Mouse (Mus musculus): ENCODE measurements at regions not wholly inside any gene's neighbourhood (a gene's known extent, or its start where the extent isn't known, plus 50 kb on each side); places are given as distances from the start of the nearest gene placed in this dataset.
A peak's percentile ranks its signal among the peaks of the same experiment; 100 is the strongest.

GRCm38 (mm10) chr6:107237692-107238091 is 291.9 kb upstream of the Lrrn1 start:
- no peak overlapping the region for H3K27ac ChIP-seq
- no peaks in the 10 kb centered on the region for H3K36me3 ChIP-seq
- H3K4me1 ChIP-seq = no peaks in the 10 kb centered on the region
- ATAC-seq (ENCODE audit: low FRiP score, low read depth) = no peak
- no peaks in the 10 kb centered on the region for H3K27me3 ChIP-seq
- 78% methylated on average over 3 of the region's 3 CpGs for WGBS
- H3K4me3 ChIP-seq = no peak overlapping the region
- no peak overlapping the region for H3K4me2 ChIP-seq (replicated peaks)
- H3K9me3 ChIP-seq = no peaks in the 10 kb centered on the region
- no peak overlapping the region for H3K9ac ChIP-seq

GRCm38 (mm10) chr6:107243981-107244380 is 285.6 kb upstream of the Lrrn1 start:
- WGBS = 39% methylated on average over 3 of the region's 3 CpGs
- Histone ChIP-seq H3K36me3 (no peaks in the 10 kb centered on the region), H3K27ac (no peak overlapping the region), H3K4me1 (no peaks in the 10 kb centered on the region), H3K9me3 (no peaks in the 10 kb centered on the region), H3K4me2 (replicated peaks) (no peak overlapping the region), H3K9ac (no peak overlapping the region), H3K27me3 (no peaks in the 10 kb centered on the region), H3K4me3 (no peak overlapping the region)
- ATAC-seq (ENCODE audit: low FRiP score, low read depth) = no peak

- Histone ChIP-seq H3K9ac (no peak overlapping the region), H3K27ac (no peak overlapping the region), H3K4me2 (replicated peaks) (no peak overlapping the region), H3K36me3 (no peaks in the 10 kb centered on the region), H3K9me3 (no peaks in the 10 kb centered on the region), H3K27me3 (no peaks in the 10 kb centered on the region), H3K4me1 (no peaks in the 10 kb centered on the region), H3K4me3 (no peak overlapping the region)
- WGBS = 91% methylated on average over 15 of the region's 15 CpGs
- ATAC-seq (ENCODE audit: low FRiP score, low read depth) = no peak
These were observed 249.2 kb upstream of the Lrrn1 start for GRCm38 (mm10) chr6:107280348-107280747.

GRCm38 (mm10) chr6:107290850-107291249 is 238.7 kb upstream of the Lrrn1 start:
- 69% methylated on average over 3 of the region's 3 CpGs for WGBS
- H3K9me3 ChIP-seq = no peaks in the 10 kb centered on the region
- H3K36me3 ChIP-seq = no peaks in the 10 kb centered on the region
- H3K4me2 ChIP-seq (replicated peaks) = no peak overlapping the region
- no peak overlapping the region for H3K4me3 ChIP-seq
- no peak overlapping the region for H3K9ac ChIP-seq
- no peak overlapping the region for H3K27ac ChIP-seq
- no peaks in the 10 kb centered on the region for H3K4me1 ChIP-seq
- no peaks in the 10 kb centered on the region for H3K27me3 ChIP-seq
- ATAC-seq (ENCODE audit: low FRiP score, low read depth) = no peak

- Histone ChIP-seq H3K36me3 (no peaks in the 10 kb centered on the region), H3K27me3 (no peaks in the 10 kb centered on the region), H3K4me3 (no peak overlapping the region), H3K4me1 (no peaks in the 10 kb centered on the region), H3K9ac (no peak overlapping the region), H3K27ac (no peak overlapping the region), H3K4me2 (replicated peaks) (no peak overlapping the region), H3K9me3 (no peaks in the 10 kb centered on the region)
- 68% methylated on average over 1 of the region's 1 CpGs for WGBS
- no peak for ATAC-seq (ENCODE audit: low FRiP score, low read depth)
These were observed 225.7 kb upstream of the Lrrn1 start for GRCm38 (mm10) chr6:107303676-107304369.

GRCm38 (mm10) chr6:107319565-107319964 is 210.0 kb upstream of the Lrrn1 start:
- Histone ChIP-seq H3K9ac (no peak overlapping the region), H3K36me3 (no peaks in the 10 kb centered on the region), H3K27me3 (no peaks in the 10 kb centered on the region), H3K4me2 (replicated peaks) (no peak overlapping the region), H3K4me1 (no peaks in the 10 kb centered on the region), H3K27ac (no peak overlapping the region), H3K4me3 (no peak overlapping the region), H3K9me3 (no peaks in the 10 kb centered on the region)
- peak; percentile 59; the same call in 1 of the 2 replicates for ATAC-seq (ENCODE audit: low FRiP score, low read depth)
- WGBS = 76% methylated on average over 1 of the region's 1 CpGs

GRCm38 (mm10) chr6:107350503-107350902 is 179.1 kb upstream of the Lrrn1 start:
- 77% methylated on average over 4 of the region's 4 CpGs for WGBS
- no peak overlapping the region for H3K9ac ChIP-seq

GRCm38 (mm10) chr6:107375274-107375673 is 154.3 kb upstream of the Lrrn1 start:
- no peaks in the 10 kb centered on the region for H3K4me1 ChIP-seq
- no peak overlapping the region for H3K9ac ChIP-seq
- H3K4me3 ChIP-seq = no peak overlapping the region
- no peak overlapping the region for H3K27ac ChIP-seq
- no peak for ATAC-seq (ENCODE audit: low FRiP score, low read depth)
- no peaks in the 10 kb centered on the region for H3K36me3 ChIP-seq
- no peaks in the 10 kb centered on the region for H3K9me3 ChIP-seq
- no peak overlapping the region for H3K4me2 ChIP-seq (replicated peaks)
- no peaks in the 10 kb centered on the region for H3K27me3 ChIP-seq

More at GRCm38 (mm10) chr6:107350503-107350902, 179.1 kb upstream of the Lrrn1 start:
- Histone ChIP-seq H3K4me2 (replicated peaks) (no peak overlapping the region), H3K27me3 (no peaks in the 10 kb centered on the region), H3K36me3 (no peaks in the 10 kb centered on the region), H3K27ac (no peak overlapping the region), H3K4me1 (no peaks in the 10 kb centered on the region), H3K4me3 (no peak overlapping the region), H3K9me3 (no peaks in the 10 kb centered on the region)
- no peak for ATAC-seq (ENCODE audit: low FRiP score, low read depth)

GRCm38 (mm10) chr6:107378489-107378888 is 151.1 kb upstream of the Lrrn1 start:
- Histone ChIP-seq H3K4me3 (no peak overlapping the region), H3K9me3 (no peaks in the 10 kb centered on the region), H3K36me3 (no peaks in the 10 kb centered on the region), H3K27me3 (no peaks in the 10 kb centered on the region), H3K9ac (no peak overlapping the region), H3K27ac (no peak overlapping the region), H3K4me2 (replicated peaks) (no peak overlapping the region), H3K4me1 (no peaks in the 10 kb centered on the region)
- no peak for ATAC-seq (ENCODE audit: low FRiP score, low read depth)
- WGBS = 95% methylated on average over 1 of the region's 1 CpGs

- ATAC-seq (ENCODE audit: low FRiP score, low read depth) = no peak
- Histone ChIP-seq H3K9ac (no peak overlapping the region), H3K27me3 (no peaks in the 10 kb centered on the region), H3K4me3 (no peak overlapping the region), H3K27ac (no peak overlapping the region), H3K36me3 (no peaks in the 10 kb centered on the region), H3K4me1 (no peaks in the 10 kb centered on the region), H3K9me3 (no peaks in the 10 kb centered on the region), H3K4me2 (replicated peaks) (no peak overlapping the region)
- 76% methylated on average over 1 of the region's 1 CpGs for WGBS
These were observed 148.9 kb upstream of the Lrrn1 start for GRCm38 (mm10) chr6:107380621-107381020.

- H3K4me1 ChIP-seq = no peaks in the 10 kb centered on the region
- H3K9ac ChIP-seq = no peak overlapping the region
- H3K27me3 ChIP-seq = no peaks in the 10 kb centered on the region
- H3K4me2 ChIP-seq (replicated peaks) = no peak overlapping the region
- H3K36me3 ChIP-seq = no peaks in the 10 kb centered on the region
- ATAC-seq (ENCODE audit: low FRiP score, low read depth) = no peak
- H3K27ac ChIP-seq = no peak overlapping the region
- H3K4me3 ChIP-seq = no peak overlapping the region
- WGBS = 48% methylated on average over 7 of the region's 7 CpGs
- no peaks in the 10 kb centered on the region for H3K9me3 ChIP-seq
These were observed 143.4 kb upstream of the Lrrn1 start for GRCm38 (mm10) chr6:107386094-107386678.

- no peak for ATAC-seq (ENCODE audit: low FRiP score, low read depth)
- no peaks in the 10 kb centered on the region for H3K36me3 ChIP-seq
- 67% methylated on average over 3 of the region's 3 CpGs for WGBS
- H3K9me3 ChIP-seq = no peaks in the 10 kb centered on the region
- H3K4me2 ChIP-seq (replicated peaks) = no peak overlapping the region
- no peaks in the 10 kb centered on the region for H3K4me1 ChIP-seq
- no peak overlapping the region for H3K9ac ChIP-seq
- no peak overlapping the region for H3K27ac ChIP-seq
- no peaks in the 10 kb centered on the region for H3K27me3 ChIP-seq
- H3K4me3 ChIP-seq = no peak overlapping the region
These were observed 139.7 kb upstream of the Lrrn1 start for GRCm38 (mm10) chr6:107389892-107390291.

- no peaks in the 10 kb centered on the region for H3K27me3 ChIP-seq
- H3K27ac ChIP-seq = no peak overlapping the region
- no peak overlapping the region for H3K9ac ChIP-seq
- 79% methylated on average over 2 of the region's 2 CpGs for WGBS
- H3K4me3 ChIP-seq = no peak overlapping the region
- H3K36me3 ChIP-seq = no peaks in the 10 kb centered on the region
- no peaks in the 10 kb centered on the region for H3K4me1 ChIP-seq
- ATAC-seq (ENCODE audit: low FRiP score, low read depth) = no peak
- no peaks in the 10 kb centered on the region for H3K9me3 ChIP-seq
- no peak overlapping the region for H3K4me2 ChIP-seq (replicated peaks)
These were observed 135.0 kb upstream of the Lrrn1 start for GRCm38 (mm10) chr6:107394611-107395010.

Measured in limb, embryonic 13.5 days (tissue).